Mouse (Mus musculus) testis, adult 2 months (tissue): ENCODE data around the gene Myo5a. TPM values are rescaled to one million over a fixed set of nuclear protein-coding genes. Genes with fewer than 3 reads are reported as not detected.
A peak's percentile ranks its signal among the peaks of the same experiment; 100 is the strongest.

ENCODE experiments used
- H3K27ac ChIP-seq: fragments of 200-500 bp; 2 replicates; pipeline ENCODE4 v1.5.1; 2012; ENCODE audit warnings: low read depth, low read length; ENCODE audit not compliant: control insufficient read depth, insufficient read depth
- H3K27me3 ChIP-seq: fragments of 200-500 bp; 2 replicates; pipeline ENCODE4 v1.6.1; 2012; ENCODE audit warnings: mild to moderate bottlenecking, low read length, moderate library complexity; ENCODE audit not compliant: control insufficient read depth, insufficient read depth
- H3K36me3 ChIP-seq: fragments of 200-500 bp; 2 replicates; pipeline ENCODE4 v1.6.1; 2012; ENCODE audit warnings: mild to moderate bottlenecking, low read length; ENCODE audit not compliant: control insufficient read depth, insufficient read depth
- H3K4me1 ChIP-seq: fragments of 200-500 bp; 2 replicates; pipeline ENCODE4 v1.6.1; 2012; ENCODE audit warnings: low read length; ENCODE audit not compliant: control insufficient read depth, insufficient read depth
- H3K4me3 ChIP-seq: fragments of 200-500 bp; 2 replicates; pipeline ENCODE4 v1.5.1; 2012; ENCODE audit warnings: low read depth, mild to moderate bottlenecking, low read length, moderate library complexity, mixed read lengths; ENCODE audit not compliant: control insufficient read depth
- CTCF ChIP-seq: fragments of 200-500 bp; IDR thresholded peaks from 2 replicates; pipeline ENCODE4 v1.5.1; 2012; ENCODE audit warnings: low read depth, mild to moderate bottlenecking, inconsistent platforms, low read length, moderate library complexity; ENCODE audit not compliant: control insufficient read depth, insufficient read depth, insufficient replicate concordance
- POLR2A ChIP-seq: fragments of 200-500 bp; IDR thresholded peaks from 2 replicates; pipeline ENCODE4 v1.6.1; 2012; ENCODE audit warnings: low read depth, mild to moderate bottlenecking, inconsistent platforms, low read length, moderate library complexity; ENCODE audit not compliant: control insufficient read depth
- polyA plus RNA-seq: library from polyadenylated mRNA; depleted of rRNA; stranded (reverse); fragments of >200 nt; gene quantifications from 2 replicates; pipeline ENCODE4 v1.2.3, GENCODE M21; 2012

Myo5a gene
- polyA plus RNA-seq, 1 experiment = 7.6 TPM

GRCm38 (mm10) chr9:75071706-75072192 is 934 bp downstream of the Myo5a start:
- Histone ChIP-seq H3K4me1 (peaks cover 9% of the 10 kb centered on the region), H3K4me3 (peak overlapping the region; percentile 84), H3K27ac (peak overlapping the region; percentile 78), H3K36me3 (no peaks in the 10 kb centered on the region), H3K27me3 (no peaks in the 10 kb centered on the region)
- no peak for TF ChIP-seq CTCF

GRCm38 (mm10) chr9:75072361-75072760 is 1.5 kb downstream of the Myo5a start:
- Histone ChIP-seq H3K4me1 (peaks cover 9% of the 10 kb centered on the region), H3K27ac (no peak overlapping the region), H3K4me3 (no peak overlapping the region), H3K36me3 (no peaks in the 10 kb centered on the region), H3K27me3 (no peaks in the 10 kb centered on the region)
- TF ChIP-seq CTCF (no peak), POLR2A (no peak)

GRCm38 (mm10) chr9:75077191-75077590 is 6.4 kb downstream of the Myo5a start:
- H3K27ac ChIP-seq = no peak overlapping the region
- no peaks in the 10 kb centered on the region for H3K4me1 ChIP-seq
- no peaks in the 10 kb centered on the region for H3K27me3 ChIP-seq
- TF ChIP-seq POLR2A (no peak), CTCF (no peak)
- no peak overlapping the region for H3K4me3 ChIP-seq
- H3K36me3 ChIP-seq = no peaks in the 10 kb centered on the region

- H3K27ac ChIP-seq = no peak overlapping the region
- no peaks in the 10 kb centered on the region for H3K4me1 ChIP-seq
- H3K27me3 ChIP-seq = no peaks in the 10 kb centered on the region
- no peak for TF ChIP-seq POLR2A
- no peak for TF ChIP-seq CTCF
- H3K4me3 ChIP-seq = no peak overlapping the region
- H3K36me3 ChIP-seq = no peaks in the 10 kb centered on the region
Observed at GRCm38 (mm10) chr9:75085242-75085824, 14.5 kb downstream of the Myo5a start.

GRCm38 (mm10) chr9:75087823-75088222 is 17.0 kb downstream of the Myo5a start:
- Histone ChIP-seq H3K27ac (no peak overlapping the region), H3K4me3 (no peak overlapping the region), H3K36me3 (no peaks in the 10 kb centered on the region), H3K27me3 (no peaks in the 10 kb centered on the region), H3K4me1 (no peaks in the 10 kb centered on the region)
- TF ChIP-seq POLR2A (no peak), CTCF (no peak)

- no peak for TF ChIP-seq POLR2A
- no peak for TF ChIP-seq CTCF
- H3K4me1 ChIP-seq = no peaks in the 10 kb centered on the region
- no peak overlapping the region for H3K4me3 ChIP-seq
- H3K27ac ChIP-seq = no peak overlapping the region
- H3K27me3 ChIP-seq = no peaks in the 10 kb centered on the region
- no peaks in the 10 kb centered on the region for H3K36me3 ChIP-seq
Observed at GRCm38 (mm10) chr9:75089285-75089684, 18.5 kb downstream of the Myo5a start.

- no peak overlapping the region for H3K27ac ChIP-seq
- no peak overlapping the region for H3K4me3 ChIP-seq
Observed at GRCm38 (mm10) chr9:75092134-75092533, 21.3 kb downstream of the Myo5a start.

GRCm38 (mm10) chr9:75094762-75095161 is 23.9 kb downstream of the Myo5a start:
- no peaks in the 10 kb centered on the region for H3K4me1 ChIP-seq
- TF ChIP-seq CTCF (no peak), POLR2A (no peak)
- H3K27ac ChIP-seq = no peak overlapping the region
- H3K4me3 ChIP-seq = no peak overlapping the region
- H3K36me3 ChIP-seq = no peaks in the 10 kb centered on the region
- no peaks in the 10 kb centered on the region for H3K27me3 ChIP-seq

More at GRCm38 (mm10) chr9:75092134-75092533, 21.3 kb downstream of the Myo5a start:
- no peak for TF ChIP-seq POLR2A
- TF ChIP-seq CTCF = no peak
- H3K27me3 ChIP-seq = no peaks in the 10 kb centered on the region
- no peaks in the 10 kb centered on the region for H3K36me3 ChIP-seq
- no peaks in the 10 kb centered on the region for H3K4me1 ChIP-seq
